Mouse (Mus musculus) brain, embryonic 14.5 days (tissue): ENCODE measurements at regions not wholly inside any gene's neighbourhood (a gene's known extent, or its start where the extent isn't known, plus 50 kb on each side); places are given as distances from the start of the nearest gene placed in this dataset.

ENCODE experiments used
- DNase-seq: peaks from one replicate; pipeline ENCODE4 v3.0.0-alpha.2; 2011; ENCODE audit warnings: low read depth
- CTCF ChIP-seq: fragments of 200-500 bp; IDR thresholded peaks from 2 replicates; pipeline ENCODE4 v1.5.1; 2012; ENCODE audit warnings: inconsistent platforms, mild to moderate bottlenecking, moderate library complexity, borderline replicate concordance; ENCODE audit not compliant: insufficient read depth, insufficient read length; ENCODE audit errors: extremely low read depth
- POLR2A ChIP-seq: fragments of 200-500 bp; IDR thresholded peaks from 2 replicates; pipeline ENCODE4 v1.6.1; 2012; ENCODE audit warnings: mild to moderate bottlenecking, inconsistent platforms, borderline replicate concordance; ENCODE audit not compliant: poor library complexity, insufficient read depth, insufficient read length, severe bottlenecking; ENCODE audit errors: extremely low read depth

DNA sequence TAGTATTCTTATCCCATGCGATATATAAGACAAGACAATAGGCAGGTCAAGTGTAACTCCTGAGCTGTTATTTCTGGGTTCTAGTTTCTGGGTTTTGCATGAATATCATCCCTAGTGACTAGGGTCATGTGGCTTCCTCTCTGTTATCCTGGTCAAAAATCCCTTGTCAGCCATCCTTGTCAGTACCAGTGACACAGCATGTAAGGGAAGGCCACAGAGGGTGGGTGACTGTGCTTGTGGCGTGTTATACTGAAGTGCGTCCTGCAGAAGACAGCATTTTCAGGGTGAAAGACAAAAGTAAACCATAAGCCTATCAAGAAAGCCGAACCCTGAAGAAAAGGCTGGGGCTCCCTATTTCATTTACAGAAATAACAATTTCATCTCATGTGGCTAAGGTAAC lies 50.7 kb upstream of the Echdc3 start:
- TF ChIP-seq CTCF (no peak), POLR2A (no peak)
- no peak for DNase-seq

DNA sequence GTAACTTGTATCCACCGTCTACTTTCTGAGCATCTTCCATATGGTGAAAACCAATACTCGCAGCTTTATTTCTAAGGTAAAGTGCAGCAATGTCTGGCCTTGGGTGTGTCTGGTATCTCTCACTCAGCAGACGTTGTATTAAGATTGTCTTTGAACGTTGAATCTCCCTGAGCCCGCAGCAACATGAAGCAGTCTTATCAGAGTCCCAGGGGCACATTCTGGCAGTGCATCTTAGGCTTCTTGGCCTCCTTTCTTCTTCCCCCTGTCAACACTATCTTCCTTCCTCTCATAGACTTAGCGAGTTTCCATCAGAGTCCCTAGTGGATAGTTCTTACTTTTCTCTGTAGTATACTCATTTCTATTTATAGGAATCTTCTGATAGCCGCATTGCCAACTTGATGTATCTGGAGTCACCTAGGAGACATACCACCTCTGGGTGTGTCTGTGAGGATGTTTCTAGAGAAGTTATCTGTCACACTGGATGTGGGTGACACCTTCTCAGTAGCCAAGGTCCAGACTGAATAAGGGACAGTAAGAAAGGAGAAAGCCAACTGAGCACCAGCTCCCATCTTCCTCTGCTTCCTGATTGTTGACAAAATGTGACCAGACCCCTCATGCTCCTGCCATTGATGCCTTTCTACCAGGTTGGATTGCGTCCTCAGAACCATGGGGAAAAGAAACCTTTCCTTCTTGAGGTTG lies 51.4 kb upstream of the Echdc3 start:
- no peak for DNase-seq
- TF ChIP-seq CTCF (no peak), POLR2A (no peak)

DNA sequence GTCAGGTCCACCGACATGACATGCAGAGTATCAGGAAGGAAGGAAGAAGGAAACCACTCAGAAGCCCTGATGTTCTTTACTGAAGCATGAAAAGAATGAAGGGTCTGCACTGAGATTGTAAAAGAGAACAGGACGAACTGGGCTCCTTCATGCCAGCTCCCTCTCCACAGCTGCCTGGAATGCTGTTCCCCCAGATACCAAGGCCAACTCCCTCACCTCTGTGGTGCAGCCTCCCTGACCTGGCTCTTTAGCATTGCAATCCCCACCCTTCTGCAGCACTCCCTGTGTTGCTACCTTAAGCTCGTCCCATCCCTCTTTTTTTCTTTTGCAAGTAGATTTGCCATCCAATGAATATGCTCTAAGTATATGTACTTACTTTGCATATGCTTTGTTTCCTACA lies 52.3 kb upstream of the Echdc3 start:
- no peak for TF ChIP-seq POLR2A
- TF ChIP-seq CTCF, result no peak
- no peak for DNase-seq

DNA sequence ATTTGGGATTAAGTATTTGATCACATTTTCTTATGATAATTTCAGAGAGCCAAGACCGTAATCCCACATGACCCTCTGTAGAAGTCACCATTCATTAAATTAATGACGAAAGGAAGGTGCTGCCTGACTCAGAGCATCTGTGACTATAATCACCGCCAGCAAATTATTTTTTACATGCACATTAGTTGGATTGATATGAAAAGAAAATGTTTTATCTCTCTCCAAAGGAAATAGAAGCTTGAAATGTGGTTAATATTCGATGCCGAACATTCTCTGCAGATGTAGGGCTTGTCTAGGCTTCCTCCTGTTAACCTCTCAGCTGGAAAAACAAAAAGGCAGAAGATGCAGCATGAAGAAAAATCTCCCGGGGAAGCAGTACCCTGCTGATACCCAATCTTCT lies 54.2 kb upstream of the Echdc3 start:
- DNase-seq, result no peak
- TF ChIP-seq CTCF, result no peak

DNA sequence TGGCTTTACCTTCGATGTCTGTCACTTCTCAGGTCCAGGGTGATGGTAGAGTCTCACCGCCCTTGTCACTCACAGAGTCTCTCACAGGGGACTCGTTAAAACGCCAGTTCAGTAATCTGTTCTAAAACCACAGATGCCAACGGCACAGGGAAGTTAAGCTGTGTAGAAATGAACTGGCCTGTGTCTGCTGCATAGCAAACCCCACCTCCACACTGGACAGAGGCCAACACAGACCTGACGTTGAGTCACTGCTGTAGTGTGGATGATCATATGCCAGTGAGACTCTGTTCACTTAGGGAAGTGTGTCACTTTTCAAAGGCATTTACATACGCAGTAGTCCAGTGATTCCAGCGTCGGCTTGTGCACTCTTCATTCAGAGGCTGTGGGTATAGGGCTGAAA lies 54.7 kb upstream of the Echdc3 start:
- TF ChIP-seq POLR2A (no peak), CTCF (no peak)
- peak; percentile 78 for DNase-seq

DNA sequence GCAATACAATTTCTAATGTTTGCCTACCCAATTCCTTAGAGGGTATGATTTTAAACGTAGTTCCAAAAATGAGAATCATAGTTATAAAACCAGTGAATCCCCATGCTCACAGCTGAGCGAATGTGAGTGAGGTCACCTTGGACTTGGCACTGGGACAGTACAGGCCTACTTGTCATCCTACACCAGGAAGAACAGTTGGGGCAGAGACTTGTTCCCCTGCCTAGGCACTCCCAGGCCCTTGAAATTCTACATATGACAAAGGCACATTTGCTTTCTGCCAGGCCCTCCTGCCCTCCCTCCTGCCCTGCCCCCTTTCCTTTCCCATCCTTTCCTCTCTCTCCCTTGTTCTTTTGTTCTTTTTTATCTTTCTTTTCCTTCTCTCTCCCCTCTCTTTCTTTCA lies 50.0 kb upstream of the Usp6nl start:
- no peak for DNase-seq
- TF ChIP-seq CTCF (no peak), POLR2A (no peak)
